Mouse (Mus musculus) small intestine, adult 2 months (tissue): Measurements from ENCODE around the gene Dcdc2b. TPM values are rescaled to one million over a fixed set of nuclear protein-coding genes. Genes with fewer than 3 reads are reported as not detected.
A peak's percentile ranks its signal among the peaks of the same experiment; 100 is the strongest.

ENCODE experiments used
- H3K27ac ChIP-seq: fragments of 200-500 bp; 2 replicates; pipeline ENCODE4 v1.5.1; 2012; ENCODE audit warnings: low read depth, low read length, control low read depth, inconsistent platforms; ENCODE audit not compliant: insufficient read depth
- H3K27me3 ChIP-seq: fragments of 200-500 bp; 2 replicates; pipeline ENCODE4 v1.6.1; 2012; ENCODE audit warnings: mild to moderate bottlenecking, moderate library complexity, low read length, inconsistent platforms; ENCODE audit not compliant: control insufficient read depth, insufficient read depth
- H3K36me3 ChIP-seq: fragments of 200-500 bp; 2 replicates; pipeline ENCODE4 v1.6.1; 2012; ENCODE audit warnings: mild to moderate bottlenecking, low read length, control low read depth, inconsistent platforms; ENCODE audit not compliant: control insufficient read depth, insufficient read depth
- H3K4me1 ChIP-seq: fragments of 200-500 bp; 2 replicates; pipeline ENCODE4 v1.6.1; 2012; ENCODE audit warnings: low read length, inconsistent platforms, mixed read lengths; ENCODE audit not compliant: control insufficient read depth, insufficient read depth, insufficient read length
- H3K4me3 ChIP-seq: fragments of 200-500 bp; 2 replicates; pipeline ENCODE4 v1.5.1; 2012; ENCODE audit warnings: low read depth, mild to moderate bottlenecking, control low read depth, inconsistent platforms, low read length, moderate library complexity
- CTCF ChIP-seq: fragments of 200-500 bp; IDR thresholded peaks from 2 replicates; pipeline ENCODE4 v1.5.1; 2012; ENCODE audit warnings: low read depth, mild to moderate bottlenecking, control low read depth, inconsistent platforms, low read length, moderate library complexity, mixed read lengths; ENCODE audit not compliant: insufficient replicate concordance, insufficient read length; ENCODE audit errors: extremely low read depth
- POLR2A ChIP-seq: fragments of 200-500 bp; IDR thresholded peaks from 2 replicates; pipeline ENCODE4 v1.6.1; 2012; ENCODE audit warnings: low read depth, mild to moderate bottlenecking, control low read depth, inconsistent platforms, low read length, moderate library complexity
- WGBS: fragments of 180-500 bp; shearing (Covaris S2); methylation state at CpG from one replicate; pipeline ENCODE4 v1.1.7; 2018; 5-methylcytosine and 5-hydroxymethylcytosine counted together
- polyA plus RNA-seq: library from polyadenylated mRNA; depleted of rRNA; stranded (reverse); fragments of >200 nt; gene quantifications from 2 replicates; pipeline ENCODE4 v1.2.3, GENCODE M21; 2012

Gene Dcdc2b
- polyA plus RNA-seq, 1 experiment = 1.6 TPM

DNA sequence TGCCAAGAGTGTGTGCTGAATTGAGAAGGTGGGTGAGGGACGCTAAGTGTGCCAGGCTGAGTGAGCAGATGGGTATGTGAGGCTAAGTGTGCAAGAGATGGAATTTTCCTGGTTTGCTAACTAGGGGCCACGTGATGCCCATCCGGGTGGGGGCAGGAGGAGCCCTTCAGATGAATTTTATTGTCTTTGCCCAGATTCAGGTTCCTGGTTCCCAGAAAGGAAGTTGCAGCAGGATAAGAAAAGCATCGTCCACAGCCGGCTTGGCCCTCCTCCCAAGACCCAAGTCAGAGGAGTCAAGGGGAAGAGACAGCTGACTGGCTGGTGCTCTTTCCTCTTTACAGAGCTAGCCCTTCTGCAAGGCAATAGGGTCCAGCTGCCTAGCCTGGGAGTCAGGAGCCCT, 35.6 kb downstream of the Dcdc2b start, which contains the start of gene Fam167b:
Gene Fam167b (minus strand): TSS at position 84 of the 400 bp plus-strand sequence.
- H3K4me1 ChIP-seq = no peaks in the 10 kb centered on the region; the same call in 1 of the 2 replicates
- 71% methylated on average over 5 of the region's 5 CpGs for WGBS
- no peak within 1 kb of the TSS for H3K27ac ChIP-seq
- no peak for TF ChIP-seq POLR2A
- TF ChIP-seq CTCF = no peak
- no peaks in the 10 kb centered on the region for H3K36me3 ChIP-seq
- no peaks in the 10 kb centered on the region for H3K27me3 ChIP-seq
- no peak within 1 kb of the TSS for H3K4me3 ChIP-seq

DNA sequence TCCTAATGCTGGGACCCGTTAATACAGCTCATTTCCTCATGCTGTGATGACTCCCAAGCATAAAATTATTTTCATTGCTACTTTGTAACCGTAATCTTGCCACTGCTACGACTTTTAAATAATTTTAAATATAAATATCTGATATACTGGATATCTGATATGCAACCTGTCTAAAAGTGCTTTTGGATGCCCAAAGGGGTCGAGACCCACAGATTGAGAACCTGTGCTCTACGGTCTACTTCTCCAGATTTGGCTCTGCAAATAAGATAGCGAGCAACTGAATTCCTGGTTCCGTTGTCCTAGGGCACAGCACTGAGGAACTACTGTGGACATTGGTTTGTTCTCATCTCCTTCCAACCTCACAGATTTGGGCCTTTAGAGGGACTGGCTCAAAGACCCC, 36.4 kb downstream of the Dcdc2b start:
- no peaks in the 10 kb centered on the region for H3K36me3 ChIP-seq
- no peak for TF ChIP-seq CTCF
- TF ChIP-seq POLR2A = no peak
- no peaks in the 10 kb centered on the region; the same call in 1 of the 2 replicates for H3K4me1 ChIP-seq
- no peaks in the 10 kb centered on the region for H3K27me3 ChIP-seq
- no peak overlapping the region for H3K4me3 ChIP-seq
- WGBS = 75% methylated on average over 7 of the region's 7 CpGs
- H3K27ac ChIP-seq = no peak overlapping the region

DNA sequence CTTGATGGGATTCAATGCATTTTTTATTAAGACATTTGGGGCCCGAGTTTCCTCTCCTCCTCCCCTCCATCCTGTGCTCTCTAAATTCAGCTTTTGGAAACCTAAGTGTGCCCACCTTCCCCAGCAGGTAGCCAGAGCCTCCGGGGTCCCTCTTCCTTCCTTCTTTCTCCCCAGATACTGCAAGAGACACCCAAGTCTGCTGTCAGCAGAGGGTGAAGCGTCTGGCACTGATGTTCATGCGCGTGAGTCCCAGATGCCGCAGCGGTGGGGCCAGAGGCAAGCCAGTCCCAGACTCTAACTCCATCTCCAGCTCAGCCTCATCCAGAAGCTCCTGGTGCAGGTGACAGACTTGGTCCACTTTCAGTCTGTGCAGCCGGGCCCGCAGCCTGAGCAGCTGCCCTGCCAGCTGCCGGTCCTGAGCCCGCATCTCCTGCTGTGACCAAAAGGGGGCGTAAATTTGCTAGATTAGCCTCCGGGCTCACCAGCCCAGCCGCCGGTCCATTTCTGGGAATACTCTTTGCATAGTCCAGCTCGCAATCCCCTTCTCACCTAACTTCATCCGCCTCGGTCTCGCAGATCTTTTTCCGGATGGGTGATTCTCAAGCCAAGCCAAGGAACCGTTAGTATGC, 37.1 kb downstream of the Dcdc2b start:
- H3K36me3 ChIP-seq = no peaks in the 10 kb centered on the region
- peak overlapping the region; percentile 23 for H3K4me3 ChIP-seq
- WGBS = 26% methylated on average over 21 of the region's 21 CpGs
- no peak overlapping the region for H3K27ac ChIP-seq
- TF ChIP-seq CTCF (peak; percentile 57; the same call in 1 of the 2 replicates), POLR2A (no peak)
- H3K4me1 ChIP-seq = no peaks in the 10 kb centered on the region; the same call in 1 of the 2 replicates
- no peaks in the 10 kb centered on the region for H3K27me3 ChIP-seq

DNA sequence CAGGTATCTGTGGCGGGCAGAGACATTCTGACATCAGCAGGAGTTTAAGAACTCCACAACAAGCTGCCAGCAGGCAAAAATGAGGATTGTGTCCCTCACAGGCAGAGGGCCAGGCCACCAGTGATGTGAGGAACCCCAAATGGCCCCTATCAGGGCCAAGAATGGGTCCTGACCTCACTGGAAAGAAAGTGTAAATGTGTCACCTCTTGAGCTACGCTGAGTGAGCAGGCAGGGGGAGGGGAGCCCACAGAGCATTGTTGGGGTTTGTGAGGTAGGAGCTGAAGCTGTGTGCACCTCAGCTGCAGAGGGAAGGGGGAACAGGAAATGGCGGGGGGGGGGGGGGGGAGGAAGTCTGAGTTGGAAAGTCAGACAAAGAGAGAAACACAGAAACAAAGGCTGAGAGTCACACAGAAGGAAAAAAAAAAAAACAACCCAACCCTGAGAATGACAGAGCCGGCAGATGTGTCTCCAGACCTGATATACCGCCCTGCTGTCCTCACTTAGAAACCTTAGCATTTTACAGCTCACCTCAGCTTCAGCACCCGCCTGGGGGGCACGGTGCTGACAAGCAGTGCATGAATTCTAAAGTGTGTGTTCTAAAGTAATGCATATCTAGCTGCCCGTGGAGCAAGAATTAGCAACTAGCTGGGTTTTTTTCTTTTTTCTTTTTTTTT, 38.7 kb downstream of the Dcdc2b start:
- peak overlapping the region; percentile 87 for H3K27ac ChIP-seq
- H3K4me3 ChIP-seq = peak overlapping the region; percentile 26
- no peaks in the 10 kb centered on the region; the same call in 1 of the 2 replicates for H3K4me1 ChIP-seq
- H3K36me3 ChIP-seq = no peaks in the 10 kb centered on the region
- no peaks in the 10 kb centered on the region for H3K27me3 ChIP-seq
- TF ChIP-seq POLR2A (no peak), CTCF (no peak)
- WGBS = 44% methylated on average over 7 of the region's 8 CpGs

DNA sequence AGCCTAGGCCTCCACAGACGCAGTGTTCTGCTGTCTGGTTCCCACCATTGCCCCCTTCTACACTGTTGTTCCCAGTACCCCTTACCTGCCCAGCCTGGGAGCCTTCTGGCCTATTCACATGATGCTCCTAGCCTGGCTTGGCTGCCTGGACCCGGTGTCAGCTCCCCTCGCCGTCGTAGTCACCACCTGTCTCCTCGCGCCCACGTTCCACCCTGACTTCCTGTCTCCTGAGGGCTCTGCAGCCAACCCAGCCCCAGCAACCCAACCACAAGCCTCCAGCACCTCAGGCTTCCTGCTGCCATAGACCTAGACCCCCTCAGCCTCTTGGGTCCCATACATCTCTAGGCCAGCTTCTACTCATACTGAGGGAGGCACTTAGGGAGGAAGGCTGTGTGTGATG, 40.6 kb downstream of the Dcdc2b start, which contains the start of gene Lck:
Gene Lck (minus strand): TSS at position 212 of the 400 bp plus-strand sequence.
- Histone ChIP-seq H3K27me3 (no peaks in the 10 kb centered on the region), H3K27ac (peak within 1 kb of the TSS; percentile 71), H3K4me3 (peak within 1 kb of the TSS; percentile 56), H3K36me3 (no peaks in the 10 kb centered on the region), H3K4me1 (no peaks in the 10 kb centered on the region)
- no peak for TF ChIP-seq POLR2A
- TF ChIP-seq CTCF = no peak
- WGBS = 84% methylated on average over 8 of the region's 8 CpGs

DNA sequence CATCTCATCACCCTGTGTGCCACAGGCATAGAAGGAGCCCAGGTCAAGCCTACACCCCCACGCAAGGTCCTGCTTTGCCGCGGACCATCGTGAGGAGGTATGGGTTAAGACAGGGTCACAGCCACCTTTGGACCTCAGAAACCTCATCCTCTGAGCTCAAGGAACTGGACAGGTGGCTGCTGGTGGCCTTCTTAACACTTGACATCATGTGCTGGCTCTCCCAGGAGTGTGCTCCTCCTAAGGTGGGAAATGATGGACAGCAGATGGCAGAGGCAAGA, 41.0 kb downstream of the Dcdc2b start:
- TF ChIP-seq POLR2A (no peak), CTCF (no peak)
- peak overlapping the region; percentile 71 for H3K27ac ChIP-seq
- whole genome bisulfite sequencing = 98% methylated on average over 4 of the region's 4 CpGs

DNA sequence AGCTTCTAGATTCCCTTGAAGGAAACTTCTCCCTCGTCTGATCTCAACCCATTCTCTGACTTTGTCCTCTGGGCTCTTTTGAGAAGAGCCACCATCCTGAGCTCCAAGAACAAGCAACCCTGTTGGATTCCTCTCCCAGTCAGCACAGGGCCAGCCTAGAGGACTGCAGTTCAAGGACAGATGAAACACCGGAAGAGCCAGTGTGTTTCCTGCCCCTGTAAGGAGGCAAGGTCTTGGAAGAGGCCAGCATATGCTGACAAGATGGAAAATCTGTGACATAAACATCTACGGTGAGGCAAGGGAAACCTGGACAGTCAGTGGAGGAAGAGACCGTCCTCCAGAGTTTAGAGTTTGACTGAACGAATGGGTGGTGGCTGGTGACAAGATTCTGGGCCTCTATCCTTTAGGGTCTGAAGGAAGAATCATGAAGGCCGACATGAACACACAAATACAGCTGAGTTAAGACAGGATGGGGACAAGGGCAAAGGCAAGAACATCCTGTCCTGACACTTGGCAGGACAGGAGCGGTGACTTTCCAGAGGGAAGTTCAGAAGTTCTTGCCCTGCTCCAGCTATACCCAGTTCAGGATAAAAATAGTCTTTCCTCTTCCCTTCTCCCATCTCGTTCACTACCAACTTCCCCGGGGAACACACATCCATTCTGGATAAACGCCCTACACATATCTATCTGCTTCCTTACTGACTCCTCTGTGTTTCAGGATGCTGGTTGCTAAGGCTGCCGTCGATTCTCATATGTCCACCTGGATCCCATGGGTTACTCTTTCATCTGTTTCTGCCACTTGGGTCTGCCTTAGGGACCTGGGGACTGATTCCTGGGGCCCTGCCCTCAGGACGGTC, 41.6 kb downstream of the Dcdc2b start:
- Histone ChIP-seq H3K27ac (peak overlapping the region; percentile 71; the same call in 1 of the 2 replicates), H3K4me3 (peak overlapping the region; percentile 56), H3K36me3 (no peaks in the 10 kb centered on the region), H3K4me1 (no peaks in the 10 kb centered on the region), H3K27me3 (no peaks in the 10 kb centered on the region)
- WGBS = 74% methylated on average over 13 of the region's 13 CpGs
- TF ChIP-seq CTCF = no peak
- no peak for TF ChIP-seq POLR2A

More for the DNA sequence above, 41.0 kb downstream of the Dcdc2b start:
- Histone ChIP-seq H3K27me3 (no peaks in the 10 kb centered on the region), H3K4me3 (peak overlapping the region; percentile 56), H3K36me3 (no peaks in the 10 kb centered on the region), H3K4me1 (no peaks in the 10 kb centered on the region)
